Mouse (Mus musculus): Measurements from ENCODE around the gene Spaca6. TPM values are rescaled to one million over a fixed set of nuclear protein-coding genes. Genes with fewer than 3 reads are reported as not detected.
"Not testable (repeated sequence)": the region's sequence is repeated elsewhere in the genome, so short reads cannot be mapped to it uniquely, and the experiment has no call there.

The Spaca6 gene
- polyA plus RNA-seq, 1 experiment from 2014 or later = 25.1 TPM

DNA sequence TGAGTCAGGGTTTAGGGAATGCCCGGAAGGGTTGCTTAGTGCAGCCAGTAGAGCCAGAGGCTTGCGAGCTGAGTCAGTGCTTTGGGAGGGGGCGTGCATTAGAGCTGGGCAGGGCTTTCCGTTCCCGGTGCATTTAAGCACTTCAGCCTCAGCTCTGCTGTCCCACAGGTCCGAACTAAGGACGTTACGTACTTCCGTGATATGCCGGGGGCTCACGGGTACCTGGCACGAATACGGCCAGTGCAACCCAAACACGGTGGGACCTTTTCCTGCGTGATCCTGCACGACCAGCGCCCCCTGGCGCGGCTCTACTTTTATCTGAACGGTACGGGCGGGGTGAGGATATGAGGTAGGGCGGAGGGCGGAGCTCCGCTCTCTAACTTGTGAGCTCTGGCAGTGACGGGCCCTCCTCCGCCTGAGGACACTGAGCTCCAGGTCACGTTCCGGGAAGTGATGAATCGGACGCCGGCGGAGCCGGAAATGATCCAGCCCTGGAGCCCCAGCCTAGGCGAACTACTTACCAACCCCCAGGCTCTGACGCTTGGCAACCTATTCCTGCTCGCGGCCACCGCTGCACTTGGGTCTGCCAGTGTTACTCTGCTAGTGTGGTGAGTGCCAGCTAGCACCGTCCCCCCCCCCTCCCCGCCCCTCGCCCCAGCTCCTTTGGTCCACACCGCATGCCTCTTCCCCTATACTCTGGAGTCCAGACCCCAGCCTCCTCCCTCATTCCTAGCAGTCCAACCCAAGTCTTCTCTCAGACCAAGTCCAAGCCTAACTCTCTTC lies 11.2 kb downstream of the Spaca6 start:
- peaks cover 41% of the 10 kb centered on the region for H3K4me1 ChIP-seq (ENCODE audit: control insufficient read depth, insufficient read depth, low read length)
- H3K9ac ChIP-seq (ENCODE audit: low read depth, low read length) = peak overlapping the region; percentile 72
- H3K9me3 ChIP-seq (replicated peaks; ENCODE audit: control insufficient read depth, low read length) = no peaks in the 10 kb centered on the region
- peak overlapping the region; percentile 75 for H3K4me2 ChIP-seq
- peak overlapping the region; percentile 49 for H3K4me3 ChIP-seq (ENCODE audit: low read depth, low read length)
- peak overlapping the region; percentile 86 for H3K27ac ChIP-seq (ENCODE audit: low read depth, low read length)
- under 1% methylated on average over 43 of the region's 43 CpGs for WGBS (ENCODE audit: insufficient replicate concordance)
- H3K27me3 ChIP-seq (ENCODE audit: control insufficient read depth, insufficient read depth, low read length) = no peaks in the 10 kb centered on the region
- ATAC-seq (replicated peaks; ENCODE audit: insufficient number of reproducible peaks, low FRiP score, low TSS enrichment) = peak; percentile 97
- H3K36me3 ChIP-seq (ENCODE audit: control insufficient read depth, insufficient read depth, low read length) = peaks cover 19% of the 10 kb centered on the region

DNA sequence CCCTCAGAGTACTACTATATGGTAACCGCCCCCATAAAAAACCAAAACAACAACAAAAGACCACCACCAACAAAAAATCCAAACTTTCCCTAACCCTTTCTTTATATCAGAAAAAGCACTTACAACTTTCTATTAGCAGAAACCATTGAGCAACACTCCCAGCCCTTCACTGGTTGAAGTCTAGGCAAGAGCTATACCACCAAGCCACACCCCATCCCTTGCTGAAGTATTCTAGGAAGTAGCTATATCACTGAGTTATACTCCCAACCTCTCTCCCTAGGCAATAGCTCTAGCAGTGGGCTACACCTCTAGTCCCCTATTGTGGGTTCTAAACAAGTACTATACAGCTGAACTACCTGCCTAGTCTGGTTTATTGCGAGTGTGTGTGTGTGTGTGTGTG lies 12.3 kb downstream of the Spaca6 start:
- H3K9me3 ChIP-seq (replicated peaks; ENCODE audit: control insufficient read depth, low read length) = no peaks in the 10 kb centered on the region
- peaks cover 19% of the 10 kb centered on the region; the same call in 1 of the 2 replicates for H3K36me3 ChIP-seq (ENCODE audit: control insufficient read depth, insufficient read depth, low read length)
- no peak overlapping the region for H3K27ac ChIP-seq (ENCODE audit: low read depth, low read length)
- H3K4me1 ChIP-seq (ENCODE audit: control insufficient read depth, insufficient read depth, low read length) = peaks cover 33% of the 10 kb centered on the region
- no peak overlapping the region; the same call in 1 of the 2 replicates for H3K4me2 ChIP-seq
- no peak overlapping the region for H3K9ac ChIP-seq (ENCODE audit: low read depth, low read length)
- ATAC-seq (replicated peaks; ENCODE audit: insufficient number of reproducible peaks, low FRiP score, low TSS enrichment) = no peak
- WGBS (ENCODE audit: insufficient replicate concordance) = 90% methylated on average over 2 of the region's 2 CpGs
- no peaks in the 10 kb centered on the region for H3K27me3 ChIP-seq (ENCODE audit: control insufficient read depth, insufficient read depth, low read length)
- H3K4me3 ChIP-seq (ENCODE audit: low read depth, low read length) = no peak overlapping the region

DNA sequence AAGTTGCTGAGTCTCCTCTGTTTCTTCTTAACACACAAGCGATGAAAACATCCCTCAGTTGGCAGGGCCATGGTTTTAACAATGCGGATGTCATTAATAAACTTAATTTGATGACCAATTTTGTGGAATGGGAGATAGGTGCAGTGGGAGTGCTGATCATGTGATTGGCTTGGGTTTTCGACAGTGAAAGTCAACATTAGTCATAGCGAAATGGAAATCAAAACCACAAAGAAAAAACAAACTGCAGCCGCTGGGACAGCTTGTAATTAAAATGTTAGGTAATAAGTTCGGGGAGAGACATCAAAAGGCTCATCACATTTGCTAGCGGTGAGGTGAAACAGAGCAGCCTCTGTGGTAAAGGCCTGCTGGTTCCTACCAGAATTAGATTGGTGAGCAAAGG lies 13.8 kb downstream of the Spaca6 start:
- H3K27ac ChIP-seq (ENCODE audit: low read depth, low read length) = no peak overlapping the region
- no peak overlapping the region for H3K9ac ChIP-seq (ENCODE audit: low read depth, low read length)
- H3K36me3 ChIP-seq (ENCODE audit: control insufficient read depth, insufficient read depth, low read length) = peaks cover 19% of the 10 kb centered on the region; the same call in 1 of the 2 replicates
- WGBS (ENCODE audit: insufficient replicate concordance) = 86% methylated on average over 7 of the region's 7 CpGs
- H3K27me3 ChIP-seq (ENCODE audit: control insufficient read depth, insufficient read depth, low read length) = no peaks in the 10 kb centered on the region
- H3K4me3 ChIP-seq (ENCODE audit: low read depth, low read length) = no peak overlapping the region
- no peaks in the 10 kb centered on the region for H3K9me3 ChIP-seq (replicated peaks; ENCODE audit: control insufficient read depth, low read length)
- no peak overlapping the region for H3K4me2 ChIP-seq
- peaks cover 19% of the 10 kb centered on the region for H3K4me1 ChIP-seq (ENCODE audit: control insufficient read depth, insufficient read depth, low read length)
- no peak for ATAC-seq (replicated peaks; ENCODE audit: insufficient number of reproducible peaks, low FRiP score, low TSS enrichment)

DNA sequence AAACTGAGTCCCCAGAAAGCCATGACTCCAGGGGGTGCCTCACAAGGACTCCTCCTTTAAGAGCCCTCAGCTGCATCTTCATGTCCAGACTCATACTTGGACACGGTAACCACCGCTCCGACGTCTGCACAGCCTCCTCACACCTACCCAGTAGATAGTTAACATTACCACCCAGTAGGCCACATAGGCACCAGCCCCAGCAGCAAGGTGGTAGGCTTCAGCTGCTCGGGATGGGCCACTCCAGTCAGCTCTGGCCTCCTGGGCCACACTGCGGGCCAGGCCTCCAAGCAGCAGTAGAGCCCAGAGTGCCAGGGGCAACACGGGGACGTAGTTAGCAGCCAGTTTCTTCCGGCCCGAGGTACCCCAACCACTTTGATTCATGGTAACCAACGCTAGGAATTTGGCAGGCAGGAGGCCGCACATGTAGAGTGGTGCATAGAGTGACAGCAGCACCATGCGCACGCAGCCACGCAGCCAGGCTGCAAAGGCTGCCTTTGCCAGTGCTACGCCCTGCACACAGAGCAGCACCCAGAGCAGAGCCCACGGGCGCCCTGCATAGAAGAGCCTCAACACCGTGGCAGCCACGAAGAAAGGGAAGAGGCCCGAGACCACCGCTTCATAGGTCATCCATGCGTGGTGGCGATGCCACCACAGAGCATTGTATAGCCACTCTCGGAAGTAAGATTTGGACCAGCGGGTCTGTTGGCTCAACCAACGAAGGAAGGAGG lies 16.7 kb downstream of the Spaca6 start:
- Histone ChIP-seq H3K27ac (ENCODE audit: low read depth, low read length) (no peak overlapping the region), H3K4me1 (ENCODE audit: control insufficient read depth, insufficient read depth, low read length) (peaks cover under 1% of the 10 kb centered on the region; the same call in 1 of the 2 replicates), H3K27me3 (ENCODE audit: control insufficient read depth, insufficient read depth, low read length) (no peaks in the 10 kb centered on the region), H3K9ac (ENCODE audit: low read depth, low read length) (no peak overlapping the region), H3K4me2 (no peak overlapping the region), H3K9me3 (replicated peaks; ENCODE audit: control insufficient read depth, low read length) (no peaks in the 10 kb centered on the region), H3K36me3 (ENCODE audit: control insufficient read depth, insufficient read depth, low read length) (peaks cover 15% of the 10 kb centered on the region; the same call in 1 of the 2 replicates), H3K4me3 (ENCODE audit: low read depth, low read length) (no peak overlapping the region)
- ATAC-seq (replicated peaks; ENCODE audit: insufficient number of reproducible peaks, low FRiP score, low TSS enrichment) = peak; percentile 40; the same call in 1 of the 2 replicates
- 69% methylated on average over 27 of the region's 27 CpGs for WGBS (ENCODE audit: insufficient replicate concordance)

DNA sequence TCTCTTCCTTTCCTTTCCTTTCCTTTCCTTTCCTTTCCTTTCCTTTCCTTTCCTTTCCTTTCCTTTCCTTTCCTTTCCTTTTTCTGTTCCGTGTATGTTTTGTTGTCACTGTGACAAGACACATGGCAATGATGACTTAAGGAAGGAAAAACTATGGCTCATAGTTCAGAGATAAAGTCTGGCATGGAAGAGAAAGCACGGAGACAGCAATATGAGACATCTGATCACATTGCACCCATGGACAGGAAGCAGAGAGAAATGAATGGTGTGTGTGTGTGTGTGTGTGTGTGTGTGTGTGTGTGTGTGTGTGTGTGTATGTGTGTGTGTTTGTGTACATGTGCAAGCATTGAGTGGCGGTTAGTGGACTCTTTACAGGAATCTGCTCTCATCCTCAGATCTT lies 17.6 kb downstream of the Spaca6 start:
- H3K4me1 ChIP-seq (ENCODE audit: control insufficient read depth, insufficient read depth, low read length); H3K27me3 ChIP-seq (ENCODE audit: control insufficient read depth, insufficient read depth, low read length); H3K9me3 ChIP-seq (replicated peaks; ENCODE audit: control insufficient read depth, low read length); H3K4me3 ChIP-seq (ENCODE audit: low read depth, low read length); ATAC-seq (replicated peaks; ENCODE audit: insufficient number of reproducible peaks, low FRiP score, low TSS enrichment); H3K27ac ChIP-seq (ENCODE audit: low read depth, low read length); H3K9ac ChIP-seq (ENCODE audit: low read depth, low read length); H3K4me2 ChIP-seq: not testable (repeated sequence)
- WGBS (ENCODE audit: insufficient replicate concordance) = 62% methylated on average over 3 of the region's 3 CpGs
- peaks cover 12% of the 10 kb centered on the region; the same call in 1 of the 2 replicates for H3K36me3 ChIP-seq (ENCODE audit: control insufficient read depth, insufficient read depth, low read length)

DNA sequence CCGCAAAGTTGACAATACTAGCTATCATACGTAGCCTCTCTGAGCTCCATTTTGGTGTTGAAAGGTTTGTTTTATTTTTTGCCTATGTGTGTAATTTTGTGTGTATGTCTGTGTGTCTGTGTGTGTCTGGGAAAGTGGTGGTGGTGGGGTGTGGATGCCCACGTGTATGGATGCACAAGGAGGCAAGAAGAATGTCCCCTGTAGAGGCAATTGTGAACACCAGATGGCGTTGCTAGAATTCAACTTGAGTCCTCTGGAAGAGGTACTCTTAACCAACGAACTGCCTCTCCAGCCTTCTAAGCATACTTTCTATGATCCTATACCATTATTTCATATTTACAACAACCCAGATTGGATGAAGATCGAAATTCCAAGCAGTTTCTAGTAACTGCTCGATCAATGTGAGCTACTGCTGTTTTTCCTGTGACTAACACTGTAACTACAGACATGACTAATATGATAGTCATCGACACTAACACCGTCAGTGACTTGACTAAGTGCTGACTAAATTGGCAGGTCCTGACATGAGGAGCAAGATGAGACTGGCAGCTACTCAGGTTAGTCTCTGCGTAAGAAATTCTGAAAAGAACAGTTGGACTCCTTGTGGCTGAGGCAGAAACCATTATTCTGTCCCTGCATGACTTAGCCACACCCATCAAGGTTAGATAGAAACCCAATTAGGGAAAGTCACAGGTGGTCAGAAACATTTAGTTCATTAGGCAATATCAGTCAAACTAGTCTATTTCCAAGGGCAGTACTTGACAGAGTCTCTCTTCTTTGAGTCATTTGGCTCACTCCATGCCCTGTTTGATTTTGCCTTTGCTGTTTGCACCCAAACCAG lies 18.4 kb downstream of the Spaca6 start:
- Histone ChIP-seq H3K36me3 (ENCODE audit: control insufficient read depth, insufficient read depth, low read length) (peaks cover 6% of the 10 kb centered on the region; the same call in 1 of the 2 replicates), H3K4me1 (ENCODE audit: control insufficient read depth, insufficient read depth, low read length) (no peaks in the 10 kb centered on the region), H3K27ac (ENCODE audit: low read depth, low read length) (no peak overlapping the region), H3K4me3 (ENCODE audit: low read depth, low read length) (no peak overlapping the region), H3K4me2 (no peak overlapping the region), H3K9ac (ENCODE audit: low read depth, low read length) (no peak overlapping the region), H3K9me3 (replicated peaks; ENCODE audit: control insufficient read depth, low read length) (no peaks in the 10 kb centered on the region), H3K27me3 (ENCODE audit: control insufficient read depth, insufficient read depth, low read length) (peaks cover 13% of the 10 kb centered on the region)
- WGBS (ENCODE audit: insufficient replicate concordance) = 66% methylated on average over 10 of the region's 10 CpGs
- no peak for ATAC-seq (replicated peaks; ENCODE audit: insufficient number of reproducible peaks, low FRiP score, low TSS enrichment)

DNA sequence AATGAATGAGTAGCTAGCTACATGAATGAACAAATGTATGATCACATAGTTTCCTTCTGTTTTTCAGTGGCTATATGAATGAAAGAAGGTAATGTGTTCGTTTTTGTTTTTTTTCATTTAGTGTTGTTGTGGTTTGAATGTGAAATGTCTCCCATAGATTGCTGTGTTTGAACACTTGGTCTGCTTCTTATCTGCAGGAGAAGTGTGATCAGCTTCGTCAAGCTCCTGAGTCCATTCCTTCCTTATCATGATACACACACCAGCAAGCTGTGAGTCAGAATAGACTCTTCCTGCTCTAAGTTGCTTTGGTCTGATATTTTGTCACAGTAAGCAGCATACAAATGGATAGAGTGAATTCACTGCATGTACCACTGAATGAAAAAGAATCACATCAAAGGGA lies 22.0 kb downstream of the Spaca6 start:
- H3K4me1 ChIP-seq (ENCODE audit: control insufficient read depth, insufficient read depth, low read length) = no peaks in the 10 kb centered on the region
- H3K27ac ChIP-seq (ENCODE audit: low read depth, low read length) = no peak overlapping the region
- 50% methylated on average over 2 of the region's 2 CpGs for WGBS (ENCODE audit: insufficient replicate concordance)
- no peak for ATAC-seq (replicated peaks; ENCODE audit: insufficient number of reproducible peaks, low FRiP score, low TSS enrichment)
- no peak overlapping the region for H3K9ac ChIP-seq (ENCODE audit: low read depth, low read length)
- H3K36me3 ChIP-seq (ENCODE audit: control insufficient read depth, insufficient read depth, low read length) = no peaks in the 10 kb centered on the region
- H3K4me3 ChIP-seq (ENCODE audit: low read depth, low read length) = no peak overlapping the region
- H3K27me3 ChIP-seq (ENCODE audit: control insufficient read depth, insufficient read depth, low read length) = peaks cover 16% of the 10 kb centered on the region
- no peak overlapping the region for H3K4me2 ChIP-seq
- H3K9me3 ChIP-seq (replicated peaks; ENCODE audit: control insufficient read depth, low read length) = no peaks in the 10 kb centered on the region

Measured in heart, embryonic 11.5 days (tissue).